Mouse (Mus musculus): Measurements from ENCODE around the gene Klk9.

Klk9 gene

DNA sequence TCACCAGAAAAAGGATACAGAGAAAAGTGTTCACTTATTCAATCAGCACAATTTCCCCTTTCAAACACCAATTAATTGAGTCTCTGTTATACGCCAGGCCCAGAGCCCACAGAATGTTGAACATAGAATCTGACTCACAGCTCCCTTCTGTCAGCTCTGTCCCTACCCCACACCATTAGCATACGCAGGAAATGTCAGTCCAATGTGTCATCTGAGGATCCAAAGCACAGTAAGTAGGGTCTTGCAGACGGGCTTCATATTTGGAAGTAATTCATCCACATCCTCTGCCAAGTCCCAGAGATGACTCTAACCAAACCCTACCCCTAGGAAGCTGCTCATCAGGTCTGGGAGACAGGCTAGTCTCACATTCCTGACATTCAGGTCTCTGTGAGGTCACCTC lies 3.6 kb upstream of the Klk9 start:
- in situ Hi-C loops (cut with MboI, MseI) = loop anchor here in 1 of 2 experiments (25.0 kb wide), 1 partner anchor 1449 kb away; the partner anchor contains the start of genes Cd37 and Slc6a16

DNA sequence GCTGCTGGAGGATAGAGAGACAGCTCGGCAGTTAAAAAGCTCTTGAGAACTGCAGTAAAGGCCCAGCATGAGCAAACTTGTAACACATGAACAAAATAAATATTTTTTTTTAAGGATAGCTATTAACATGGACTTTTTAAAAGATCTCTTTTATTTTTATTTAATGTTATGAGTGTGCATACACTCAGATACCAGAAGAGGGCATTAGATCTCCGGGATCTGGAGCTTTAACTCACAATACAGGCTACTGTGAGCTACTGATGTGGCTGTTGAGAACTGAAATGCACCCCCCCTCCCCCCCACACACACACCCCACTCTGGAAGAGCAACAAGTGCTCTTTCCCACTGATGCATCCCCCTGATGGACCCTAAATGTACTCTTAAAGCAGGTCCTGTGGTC lies 2.4 kb upstream of the Klk9 start:
- in situ Hi-C loops (cut with MboI, MseI) = loop anchor here in 1 of 2 experiments (25.0 kb wide), 1 partner anchor 1448 kb away; the partner anchor contains the start of genes Cd37 and Slc6a16

DNA sequence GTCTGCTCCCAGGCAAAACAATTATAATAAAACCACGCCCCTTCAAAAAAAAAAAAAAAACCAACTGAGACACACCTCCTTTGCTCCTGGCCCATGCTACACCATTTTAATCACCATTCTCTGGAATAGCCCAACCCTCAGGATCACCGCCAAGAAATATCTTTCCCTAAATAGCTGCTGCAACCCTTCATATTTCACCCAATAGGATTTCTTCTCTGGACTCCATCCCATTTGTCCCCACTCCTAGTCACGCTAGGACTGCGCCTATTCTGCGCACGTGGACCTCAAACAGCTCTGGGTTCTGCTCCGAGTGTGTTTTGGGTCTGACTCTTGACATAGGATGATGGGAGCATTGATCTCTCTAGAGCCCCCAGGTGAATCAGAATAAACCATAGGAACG lies 4.7 kb downstream of the Klk9 start:
- in situ Hi-C loops (cut with MboI, MseI) = loop anchor here in 1 of 2 experiments (10.0 to 25.0 kb wide), 3 partner anchors 322 to 1441 kb away; partner anchors contain the start of genes Cd37, Pnkp and Slc6a16

DNA sequence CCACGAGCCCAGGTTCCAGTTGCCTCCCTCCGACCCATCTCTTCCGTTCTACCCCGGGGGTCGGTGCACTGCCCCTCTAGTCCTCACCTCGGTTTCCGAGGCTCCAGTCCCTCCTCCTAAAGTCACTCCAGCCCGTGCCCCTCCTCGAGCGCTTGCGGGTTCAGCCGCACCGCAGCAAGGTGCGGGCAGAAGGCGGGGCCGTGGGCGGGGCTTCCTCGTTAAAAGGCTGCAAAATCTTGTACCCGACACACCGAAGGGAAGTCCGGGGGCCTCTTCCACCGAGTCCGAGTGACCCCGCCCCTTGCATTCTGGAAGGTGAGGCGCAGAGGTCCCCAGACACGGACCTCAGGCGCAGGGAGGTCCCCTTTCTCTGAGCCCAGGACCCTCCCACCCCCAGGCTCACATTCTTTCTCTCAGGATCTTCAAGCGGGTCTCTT lies 5.7 kb downstream of the Klk9 start, which contains the start of gene Klk8:
Klk8 (plus strand) TSS at position 245 of the 437 bp plus-strand sequence.
- in situ Hi-C loops (cut with MboI, MseI) = loop anchor here in 1 of 2 experiments (10.0 to 25.0 kb wide), 3 partner anchors 323 to 1440 kb away; partner anchors contain the start of genes Cd37, Pnkp and Slc6a16

DNA sequence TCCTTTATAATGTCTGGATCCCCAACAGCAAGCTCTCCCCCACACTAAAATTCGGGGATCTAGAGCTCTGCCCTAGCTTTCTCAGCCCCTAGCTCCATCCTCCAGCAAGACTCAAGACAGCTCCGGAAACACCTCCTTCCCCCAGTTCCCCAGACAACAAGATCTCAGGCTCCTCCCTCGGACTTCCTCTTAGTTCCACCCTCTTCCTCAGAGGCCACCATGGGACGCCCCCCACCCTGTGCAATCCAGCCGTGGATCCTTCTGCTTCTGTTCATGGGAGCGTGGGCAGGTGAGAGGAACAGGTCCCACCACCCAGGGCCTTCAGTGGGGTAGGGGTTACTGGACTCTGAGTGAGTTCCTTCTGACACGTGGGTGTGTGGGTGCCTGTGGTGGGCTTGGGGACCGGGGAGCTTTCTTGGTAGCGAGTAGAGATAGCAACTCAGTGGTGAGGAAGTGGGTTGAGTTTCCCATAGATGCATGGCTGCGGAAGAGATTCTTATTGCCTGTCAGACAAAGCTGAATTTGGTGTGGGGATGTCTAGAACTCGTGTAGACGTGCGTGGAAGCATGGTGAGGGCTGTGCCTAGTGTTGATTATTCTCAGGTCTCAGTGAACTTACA lies 6.3 kb downstream of the Klk9 start:
- in situ Hi-C loops (cut with MboI, MseI) = loop anchor here in 1 of 2 experiments (10.0 to 25.0 kb wide), 3 partner anchors 323 to 1439 kb away; partner anchors contain the start of genes Cd37, Pnkp and Slc6a16

DNA sequence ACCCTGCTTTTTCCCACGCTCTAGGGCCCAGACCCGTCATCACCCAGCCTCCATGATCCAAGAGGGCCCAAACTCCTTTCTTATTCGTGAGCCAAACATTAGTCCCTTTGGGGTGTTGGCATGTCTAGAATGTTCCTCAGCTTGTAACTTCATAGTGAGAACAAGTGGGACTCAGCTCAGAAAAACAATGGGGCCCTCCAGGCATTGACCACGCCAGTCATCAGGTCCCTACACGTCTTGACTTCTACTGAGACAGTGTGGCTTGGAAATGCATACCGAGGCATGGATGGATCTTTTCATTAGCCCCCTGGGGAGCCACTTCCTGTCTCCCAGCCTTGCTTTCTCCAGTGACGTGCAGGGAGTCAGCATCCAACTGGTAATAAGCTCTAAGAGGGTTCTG lies 8.2 kb downstream of the Klk9 start:
- in situ Hi-C loops (cut with MboI, MseI) = loop anchor here in 1 of 2 experiments (10.0 to 25.0 kb wide), 3 partner anchors 325 to 1437 kb away; partner anchors contain the start of genes Cd37, Pnkp and Slc6a16

DNA sequence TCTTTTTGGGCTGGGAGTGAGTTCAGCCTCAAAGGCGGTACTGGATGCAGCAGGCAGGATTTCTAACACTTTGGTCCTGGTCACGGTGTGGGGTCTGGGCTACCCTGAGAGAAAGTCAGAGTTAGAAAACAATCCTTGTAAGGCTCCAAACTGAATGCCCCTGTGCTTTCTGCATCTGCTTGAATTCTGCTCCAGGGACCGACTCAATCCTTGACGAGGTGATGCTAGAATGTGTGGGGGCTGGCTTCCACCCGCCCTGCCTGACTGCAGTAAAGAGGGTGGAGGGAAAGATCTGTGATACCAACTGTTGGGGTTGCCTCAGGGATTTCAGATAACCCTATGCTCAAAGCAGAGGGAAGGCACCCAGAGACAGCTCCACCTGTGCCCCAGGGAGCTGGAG lies 19.3 kb downstream of the Klk9 start, which contains the start of gene Klk7:
Klk7 (plus strand) TSS at position 301 of the 400 bp plus-strand sequence.
- in situ Hi-C loops (cut with MboI, MseI) = no loop called here

DNA sequence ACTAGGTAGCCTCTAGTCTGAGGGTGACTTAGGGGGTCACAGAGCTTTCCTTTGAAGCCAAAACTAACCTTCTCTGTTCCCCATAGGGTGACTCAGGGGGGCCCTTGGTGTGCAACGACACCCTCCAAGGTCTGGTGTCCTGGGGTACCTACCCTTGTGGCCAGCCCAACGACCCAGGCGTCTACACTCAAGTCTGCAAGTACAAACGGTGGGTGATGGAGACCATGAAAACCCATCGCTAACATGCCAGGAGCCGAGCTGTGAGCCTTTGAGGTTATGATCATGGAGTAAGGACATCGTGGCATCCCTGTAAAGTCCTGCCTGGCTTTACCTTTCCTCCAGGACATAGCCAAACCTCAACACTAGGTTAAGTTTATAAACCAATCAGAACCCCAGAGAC lies 23.5 kb downstream of the Klk9 start:
- in situ Hi-C loops (cut with MboI, MseI) = no loop called here

DNA sequence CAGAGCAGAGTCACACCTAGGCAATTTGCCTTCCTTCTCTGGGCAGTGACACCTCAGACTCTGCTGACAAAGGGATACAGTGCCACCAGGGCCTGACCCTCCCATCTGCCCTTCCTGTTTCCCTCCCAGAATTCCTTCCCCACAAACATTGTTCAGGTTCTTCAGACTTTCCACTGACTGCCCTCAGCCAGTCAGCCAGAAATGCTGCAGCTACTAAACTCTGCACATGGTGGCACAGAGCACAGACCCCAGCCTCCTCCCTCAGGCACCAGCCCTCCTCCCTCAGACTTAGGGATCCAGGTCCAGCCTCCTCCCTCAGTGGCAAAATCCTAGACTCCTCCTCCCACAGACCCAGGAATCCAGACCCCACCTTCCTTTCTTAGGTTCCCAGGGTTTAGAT lies 25.1 kb downstream of the Klk9 start:
- in situ Hi-C loops (cut with MboI, MseI) = no loop called here

DNA sequence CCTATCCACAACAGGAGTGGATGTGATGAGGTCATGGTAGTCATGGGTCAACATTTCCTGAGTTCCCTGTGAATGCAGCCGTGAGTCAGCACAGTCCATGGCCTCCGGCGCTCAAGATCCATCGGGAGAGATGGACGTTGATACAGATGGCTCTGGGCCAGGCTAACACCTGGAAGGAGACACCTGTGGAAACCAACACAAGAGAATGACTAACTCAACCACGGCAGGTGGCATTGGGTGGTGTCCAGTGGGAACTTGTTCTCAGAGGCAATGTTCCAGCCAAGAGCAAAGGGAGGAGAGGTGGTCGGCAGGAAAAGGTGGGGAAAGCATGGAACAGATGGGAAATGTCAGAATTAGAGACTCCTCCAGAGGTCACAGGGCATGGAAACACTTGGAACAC lies 29.9 kb downstream of the Klk9 start:
- in situ Hi-C loops (cut with MboI, MseI) = no loop called here

DNA sequence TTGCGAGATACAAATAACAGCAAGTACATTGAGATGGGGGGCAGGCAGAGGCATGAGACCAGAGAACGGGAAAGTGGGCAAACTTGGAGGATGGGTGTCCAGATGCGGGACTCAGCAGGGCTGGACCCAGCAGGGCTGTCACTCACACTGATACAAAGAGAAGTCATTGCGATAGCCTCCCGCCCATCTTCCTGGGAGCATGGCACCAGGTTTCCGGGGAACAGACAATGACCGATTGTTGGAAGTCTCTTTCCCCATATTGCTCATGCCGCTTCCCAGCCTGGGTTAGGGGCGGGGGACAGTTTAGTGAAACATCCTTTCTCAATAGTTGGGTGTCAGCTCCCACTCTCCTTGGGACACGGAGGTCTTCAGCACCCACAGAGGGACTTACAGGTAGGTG lies 32.5 kb downstream of the Klk9 start, which contains the start of gene Klk6:
Klk6 (plus strand) TSS at position 301 of the 400 bp plus-strand sequence.
- in situ Hi-C loops (cut with MboI, MseI) = no loop called here

DNA sequence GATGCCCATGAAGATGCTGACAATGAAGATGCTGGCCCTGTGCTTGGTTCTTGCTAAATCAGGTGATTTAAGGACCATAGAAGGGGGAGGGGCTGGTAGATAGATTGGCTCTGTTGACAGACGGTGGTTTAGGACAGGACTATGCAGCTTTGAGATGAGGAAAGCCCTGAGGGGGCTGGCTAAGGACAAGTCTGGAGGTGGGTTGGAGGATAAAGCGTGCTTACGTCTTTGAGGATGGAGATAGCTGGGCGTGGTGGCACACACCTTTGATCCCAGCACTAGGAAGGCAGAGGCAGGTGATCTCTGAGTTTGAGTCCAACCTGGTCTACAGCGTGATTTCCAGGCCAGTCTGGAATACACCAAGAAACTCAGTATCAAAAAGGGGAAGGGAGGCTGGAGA lies 34.4 kb downstream of the Klk9 start:
- in situ Hi-C loops (cut with MboI, MseI) = no loop called here

DNA sequence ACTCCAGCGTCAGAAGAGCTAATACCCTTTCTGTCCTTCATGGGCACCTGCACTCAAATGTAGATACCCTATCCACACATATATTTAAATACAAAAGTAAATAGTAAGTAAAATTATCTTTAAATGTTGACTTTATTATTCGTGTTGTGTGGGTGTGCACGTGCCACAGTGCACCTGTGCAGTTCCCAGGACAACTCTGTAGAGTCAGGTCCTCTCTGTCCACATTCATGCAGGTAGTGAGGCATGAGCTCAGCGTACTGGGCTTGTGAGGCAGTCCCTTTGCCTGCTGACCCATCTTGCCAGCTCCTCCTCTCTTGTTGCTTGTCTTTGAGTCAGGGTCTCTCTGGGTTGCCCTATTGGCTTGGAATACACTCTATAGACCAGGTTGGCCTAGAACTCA lies 36.0 kb downstream of the Klk9 start:
- in situ Hi-C loops (cut with MboI, MseI) = no loop called here

DNA sequence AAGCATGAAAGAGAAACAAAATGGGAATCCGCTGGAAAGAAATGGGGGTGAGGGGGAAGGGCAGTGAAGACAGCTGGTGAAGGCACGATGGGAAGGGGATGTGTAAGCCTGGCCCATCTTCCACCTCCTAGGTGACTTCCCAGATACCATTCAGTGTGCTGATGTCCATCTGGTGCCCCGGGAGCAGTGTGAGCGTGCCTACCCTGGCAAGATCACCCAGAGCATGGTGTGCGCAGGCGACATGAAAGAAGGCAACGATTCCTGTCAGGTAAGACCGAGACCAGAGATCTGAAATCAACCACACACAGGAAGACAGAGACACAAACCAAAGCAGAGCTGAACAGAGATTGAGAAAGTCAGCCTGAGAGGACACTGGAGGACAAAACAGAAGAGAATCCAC lies 37.3 kb downstream of the Klk9 start:
- in situ Hi-C loops (cut with MboI, MseI) = no loop called here

DNA sequence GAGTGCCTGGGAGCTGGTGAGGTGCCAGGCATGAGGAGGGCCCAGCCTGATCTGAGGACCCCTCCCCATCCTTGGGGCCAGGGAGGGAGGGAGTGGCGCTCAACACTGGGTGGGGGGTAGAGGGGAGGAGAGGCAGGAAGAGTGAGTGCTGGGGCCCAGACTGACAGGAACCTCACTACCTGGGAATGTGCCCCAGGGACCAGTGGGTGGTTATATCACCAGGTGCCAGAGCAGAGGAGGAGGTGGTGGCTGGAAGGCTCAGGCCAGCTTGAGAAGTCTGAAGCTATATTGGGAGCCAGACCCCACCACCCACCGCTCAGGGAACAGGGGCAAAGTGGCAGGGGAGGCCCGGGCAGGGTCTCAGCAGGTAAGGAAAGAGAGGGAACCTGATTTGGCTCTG lies 50.0 kb downstream of the Klk9 start, which contains the start of gene Klk5:
Klk5 (plus strand) TSS at position 271 of the 400 bp plus-strand sequence.
- in situ Hi-C loops (cut with MboI, MseI) = no loop called here

DNA sequence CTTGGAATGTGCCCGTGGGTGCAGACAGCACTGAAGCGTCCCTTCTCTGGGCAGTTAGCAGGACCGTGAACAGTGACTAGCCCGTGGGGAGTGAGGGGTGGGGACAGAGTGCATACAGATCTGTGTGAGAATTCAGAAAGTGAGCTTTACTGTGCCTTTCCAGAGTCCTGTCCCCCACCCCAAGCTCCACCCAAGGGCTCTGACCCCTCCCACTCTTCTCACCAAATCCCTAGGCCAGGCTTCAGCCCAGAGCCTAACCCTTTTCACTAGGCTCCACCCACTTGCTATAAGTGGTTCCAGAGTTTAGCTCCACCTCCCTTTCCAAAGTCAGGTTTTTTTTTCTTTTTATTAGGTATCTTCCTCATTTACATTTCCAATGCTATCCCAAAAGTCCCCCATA lies 52.1 kb downstream of the Klk9 start:
- in situ Hi-C loops (cut with MboI, MseI) = no loop called here
